Mouse (Mus musculus) CD4-positive, CD25-positive, alpha-beta regulatory T cell, adult 2 months (primary cell): ENCODE measurements around the gene Sec14l1.

Experiments
- DNase-seq: peaks from one replicate; pipeline ENCODE4 v3.0.0-alpha.2; 2012; ENCODE audit warnings: low read depth, low spot score

Sec14l1 gene

GRCm38 (mm10) chr11:117088271-117088991, 26.5 kb upstream of the Sec14l1 start:
- no peak for DNase-seq

GRCm38 (mm10) chr11:117089673-117090419, 25.1 kb upstream of the Sec14l1 start:
- DNase-seq, result no peak

GRCm38 (mm10) chr11:117091406-117091805, 23.6 kb upstream of the Sec14l1 start:
- DNase-seq, result no peak

GRCm38 (mm10) chr11:117091845-117092244, 23.1 kb upstream of the Sec14l1 start:
- no peak for DNase-seq

GRCm38 (mm10) chr11:117092711-117093110, 22.3 kb upstream of the Sec14l1 start:
- peak; percentile 84 for DNase-seq

- DNase-seq, result no peak
Observed at GRCm38 (mm10) chr11:117093900-117094552, 20.9 kb upstream of the Sec14l1 start.

- DNase-seq, result no peak
Observed at GRCm38 (mm10) chr11:117094646-117095045, 20.3 kb upstream of the Sec14l1 start.

- no peak for DNase-seq
Observed at GRCm38 (mm10) chr11:117097021-117097420, 17.9 kb upstream of the Sec14l1 start.

- no peak for DNase-seq
Observed at GRCm38 (mm10) chr11:117098155-117098554, 16.8 kb upstream of the Sec14l1 start.

- DNase-seq, result no peak
Observed at GRCm38 (mm10) chr11:117098784-117099183, 16.2 kb upstream of the Sec14l1 start.

GRCm38 (mm10) chr11:117099372-117099771, 15.6 kb upstream of the Sec14l1 start:
- no peak for DNase-seq

- DNase-seq, result no peak
Observed at GRCm38 (mm10) chr11:117101351-117101921, 13.5 kb upstream of the Sec14l1 start.

- DNase-seq, result no peak
Observed at GRCm38 (mm10) chr11:117101925-117102717, 12.8 kb upstream of the Sec14l1 start.

GRCm38 (mm10) chr11:117103523-117103922, 11.4 kb upstream of the Sec14l1 start:
- DNase-seq, result no peak

GRCm38 (mm10) chr11:117104044-117104757, 10.8 kb upstream of the Sec14l1 start:
- no peak for DNase-seq

GRCm38 (mm10) chr11:117105315-117105714, 9.7 kb upstream of the Sec14l1 start:
- no peak for DNase-seq

- no peak for DNase-seq
Observed at GRCm38 (mm10) chr11:117105850-117106249, 9.1 kb upstream of the Sec14l1 start.

GRCm38 (mm10) chr11:117106633-117107334, 8.2 kb upstream of the Sec14l1 start:
- DNase-seq, result no peak

- no peak for DNase-seq
Observed at GRCm38 (mm10) chr11:117107837-117108236, 7.1 kb upstream of the Sec14l1 start.

GRCm38 (mm10) chr11:117108595-117108994, 6.4 kb upstream of the Sec14l1 start:
- DNase-seq, result no peak
